In genomic region chr4:104043441-104043840, GRCm38 (mm10) we compare ENCODE assay signal across 12 mouse cellular contexts.
"Had no signal": no experiment of that assay in that cellular context is flagged by ENCODE, and none has a peak within 500 bp of the region (broad histone marks: within the 10 kb centered on the region; RNA-seq: fewer than 3 reads in every experiment).

No protein-coding gene starts in this region.

- H3K27me3 ChIP-seq: limb, embryonic 12.5 days; liver, embryonic 13.5 days; midbrain, embryonic 15.5 days; neural tube, embryonic 12.5 days had no signal

- H3K4me2 ChIP-seq: limb, embryonic 12.5 days; liver, embryonic 13.5 days; midbrain, embryonic 15.5 days; neural tube, embryonic 12.5 days had no signal

- H3K36me3 ChIP-seq: limb, embryonic 12.5 days; liver, embryonic 13.5 days; midbrain, embryonic 15.5 days; neural tube, embryonic 12.5 days had no signal

- ATAC-seq: liver, postnatal 0 days; midbrain, embryonic 15.5 days had no signal

- H3K9ac ChIP-seq: limb, embryonic 12.5 days; liver, embryonic 13.5 days; liver, postnatal 0 days; midbrain, embryonic 15.5 days; neural tube, embryonic 12.5 days had no signal

- H3K4me1 ChIP-seq: limb, embryonic 12.5 days; liver, embryonic 13.5 days; midbrain, embryonic 15.5 days; neural tube, embryonic 12.5 days had no signal

- H3K9me3 ChIP-seq: limb, embryonic 12.5 days; liver, embryonic 13.5 days; midbrain, embryonic 15.5 days; neural tube, embryonic 12.5 days had no signal

- H3K27ac ChIP-seq: limb, embryonic 12.5 days; liver, embryonic 13.5 days; midbrain, embryonic 15.5 days; neural tube, embryonic 12.5 days; stomach, postnatal 0 days had no signal

- DNase-seq: kidney, adult 18-20 months; kidney, postnatal 10 days; kidney, postnatal 4 days; liver; liver, embryonic 13.5 days; liver, postnatal 0 days; lung, postnatal 36 days; thymus, postnatal 4 days had no signal

- H3K4me3 ChIP-seq: limb, embryonic 12.5 days; liver, embryonic 13.5 days; midbrain, embryonic 15.5 days; neural tube, embryonic 12.5 days had no signal
